Mouse (Mus musculus): ENCODE data around the gene Fsip1.

The Fsip1 gene

GRCm38 (mm10) chr2:118087044-118087726, 169.6 kb downstream of the Fsip1 start:
- no peak for DNase-seq (ENCODE audit: low spot score)

GRCm38 (mm10) chr2:118085647-118086046, 171.1 kb downstream of the Fsip1 start:
- no peak for DNase-seq (ENCODE audit: low spot score)

- DNase-seq (ENCODE audit: low spot score) = no peak
These were observed 172.1 kb downstream of the Fsip1 start for GRCm38 (mm10) chr2:118084693-118085092.

- peak; percentile 31 for DNase-seq (ENCODE audit: low spot score)
These were observed 173.1 kb downstream of the Fsip1 start for GRCm38 (mm10) chr2:118083652-118084051.

- no peak for DNase-seq (ENCODE audit: low spot score)
These were observed 175.2 kb downstream of the Fsip1 start for GRCm38 (mm10) chr2:118081581-118081980.

Data from ovary, postnatal 36 days (tissue).